Mouse (Mus musculus) cortical plate, adult 2 months (tissue): ENCODE measurements around the gene Styxl1.

ENCODE experiments used
- CTCF ChIP-seq: fragments of 200-500 bp; IDR thresholded peaks from 2 replicates; pipeline ENCODE4 v1.5.1; 2011; ENCODE audit warnings: mild to moderate bottlenecking, control low read depth, low read length; ENCODE audit not compliant: insufficient read depth; ENCODE audit errors: extremely low read depth
- POLR2A ChIP-seq: fragments of 200-500 bp; IDR thresholded peaks from 2 replicates; pipeline ENCODE4 v1.6.1; 2011; ENCODE audit warnings: mild to moderate bottlenecking, low read length, control low read depth; ENCODE audit not compliant: insufficient read depth; ENCODE audit errors: extremely low read depth

GRCm38 (mm10) chr5:135806555-135807262, 28.5 kb upstream of the Styxl1 start, which contains the start of gene Srrm3:
- TF ChIP-seq CTCF = peak; percentile 99
- TF ChIP-seq POLR2A = 0 out of 2 replicates have a peak, but pooled peaks have one; percentile 25
